Mouse (Mus musculus) gastrocnemius, postnatal 10 days (tissue): ENCODE data around the gene Edf1. TPM values are rescaled to one million over a fixed set of nuclear protein-coding genes. Genes with fewer than 3 reads are reported as not detected.

Experiments used
- DNase-seq: peaks from one replicate; pipeline ENCODE4 v3.0.0; 2021; ENCODE audit warnings: mixed read lengths
- total RNA-seq, 2 experiments: library from RNA; stranded (reverse); gene quantifications; 2 replicates each; pipeline ENCODE4 v1.2.3; 2021

The Edf1 gene
- total RNA-seq, 2 experiments from 2014 or later, result 177 to 185 TPM

DNA sequence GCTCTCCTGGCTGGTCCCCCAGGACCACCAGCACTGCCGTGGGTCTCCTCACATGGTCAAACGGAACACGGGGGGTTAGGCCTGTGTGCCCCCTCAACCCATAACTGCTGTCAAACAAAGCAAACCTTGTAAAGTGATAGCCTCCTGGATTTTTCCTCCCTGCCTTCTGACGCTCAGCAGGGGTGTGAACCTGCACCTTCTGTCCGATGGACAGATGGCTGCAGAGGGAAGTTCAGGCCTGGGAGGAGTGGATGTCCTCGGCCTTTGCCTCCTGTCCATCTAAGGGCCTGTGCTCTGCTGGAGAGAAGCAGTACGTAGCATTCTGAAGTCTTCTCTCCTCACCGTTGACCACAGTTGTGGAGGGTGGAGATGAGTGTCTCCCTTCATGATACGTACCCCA is 4.3 kb downstream of the Edf1 start:
- DNase-seq, result no peak

DNA sequence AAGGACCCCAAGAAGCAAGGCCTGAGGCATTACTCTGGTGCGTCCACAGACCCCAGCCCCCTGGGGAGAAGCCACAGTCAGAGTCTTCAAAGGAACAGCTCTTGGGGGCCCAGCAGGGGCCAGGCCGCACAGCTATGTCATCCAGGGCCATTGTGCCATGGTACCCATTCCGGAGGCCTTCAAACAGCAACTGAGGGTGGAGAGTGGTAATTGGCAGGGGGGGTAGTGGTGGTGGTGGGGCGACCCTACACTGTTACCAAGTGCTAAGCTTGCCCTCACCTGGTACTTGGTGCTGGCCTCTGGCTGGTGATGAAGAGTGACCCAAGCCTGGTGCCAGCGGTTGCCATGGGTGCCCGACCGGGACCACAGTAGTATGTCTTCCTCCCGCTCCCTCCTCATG is 8.1 kb downstream of the Edf1 start:
- no peak for DNase-seq

DNA sequence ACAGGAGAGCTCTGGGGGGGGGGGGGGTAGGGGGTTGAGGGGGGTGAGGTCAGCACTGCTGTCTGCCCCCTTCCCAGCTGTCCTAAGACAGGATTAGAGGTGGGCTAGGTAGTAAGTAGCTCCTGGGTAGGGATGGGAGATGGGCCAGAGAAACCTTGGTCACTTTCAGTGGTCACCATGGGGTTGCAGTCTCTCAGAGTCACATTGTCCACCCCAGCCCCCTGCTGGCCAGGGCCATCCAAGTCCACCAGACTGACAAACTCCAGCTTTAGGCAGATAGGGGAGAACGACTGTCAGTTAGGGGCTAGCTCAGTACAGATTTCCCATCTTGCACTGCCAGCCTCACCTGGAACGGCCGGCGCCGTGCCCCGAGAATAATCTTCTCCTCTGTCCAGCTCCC is 8.9 kb downstream of the Edf1 start:
- no peak for DNase-seq

DNA sequence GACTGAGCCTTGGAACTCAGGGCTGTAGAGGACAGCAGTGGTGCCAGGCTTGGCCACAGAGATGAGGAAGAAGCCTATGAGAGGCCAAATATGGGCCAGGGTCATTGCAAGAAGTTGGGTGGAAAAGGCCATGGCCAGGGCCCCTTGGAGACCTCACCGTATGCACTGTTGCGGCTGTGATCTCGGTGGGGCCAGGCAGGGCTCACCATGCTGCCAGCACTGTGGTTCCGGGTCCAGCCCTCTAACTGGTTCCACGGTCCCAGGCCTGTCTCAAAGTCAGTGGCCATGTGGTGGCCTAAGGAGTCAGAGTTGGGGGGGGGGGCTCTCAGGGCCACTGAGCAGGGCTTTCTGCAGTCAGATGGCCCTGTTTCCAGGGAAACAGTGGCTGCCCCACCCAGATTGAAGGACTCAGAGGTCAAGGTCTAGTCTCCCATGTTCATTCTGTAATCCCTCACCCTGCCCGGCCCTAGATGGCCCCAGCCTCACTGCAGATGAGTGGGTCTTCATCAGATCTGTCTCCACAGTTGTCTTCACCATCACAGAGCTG is 10.9 kb downstream of the Edf1 start:
- DNase-seq, result no peak

DNA sequence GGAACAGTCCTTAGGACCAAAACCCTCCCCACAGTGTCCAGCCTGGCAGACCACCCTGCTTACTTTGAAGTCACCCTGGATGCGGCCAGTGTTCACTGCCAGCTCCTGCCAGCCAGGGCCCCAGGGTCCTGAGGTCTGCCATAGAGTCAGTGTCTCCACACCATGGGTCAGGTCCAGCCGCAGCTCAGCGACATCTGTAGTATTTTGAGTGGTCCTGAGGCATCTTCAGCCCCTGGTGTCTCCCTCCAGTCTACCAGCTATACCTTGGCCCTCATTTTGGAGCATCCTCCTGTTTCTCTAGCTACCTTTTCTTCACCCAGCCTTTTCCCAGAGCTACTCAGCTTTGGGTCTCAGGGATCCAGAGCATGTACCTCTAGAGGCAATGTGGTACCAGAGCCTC is 11.7 kb downstream of the Edf1 start:
- no peak for DNase-seq

DNA sequence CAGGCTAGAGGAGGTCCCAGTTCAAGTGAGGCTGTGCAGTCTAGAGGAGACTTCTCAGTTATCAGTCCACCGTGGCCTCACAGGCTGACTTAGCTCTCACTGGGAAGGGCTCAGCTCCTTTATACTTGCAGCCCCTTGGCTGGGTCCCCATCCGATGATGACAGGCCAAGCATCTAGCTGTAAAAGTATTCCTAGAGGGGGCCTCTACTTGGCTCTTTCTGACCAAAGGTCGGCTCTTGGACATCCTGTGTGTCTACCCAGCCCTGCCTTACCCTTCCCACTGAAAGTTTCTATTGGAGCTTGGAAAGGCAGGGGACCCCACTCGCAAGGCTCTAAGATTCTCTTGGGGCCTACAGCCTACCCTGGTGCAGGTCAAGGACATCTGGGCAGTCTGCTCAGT is 13.6 kb downstream of the Edf1 start:
- DNase-seq, result no peak

DNA sequence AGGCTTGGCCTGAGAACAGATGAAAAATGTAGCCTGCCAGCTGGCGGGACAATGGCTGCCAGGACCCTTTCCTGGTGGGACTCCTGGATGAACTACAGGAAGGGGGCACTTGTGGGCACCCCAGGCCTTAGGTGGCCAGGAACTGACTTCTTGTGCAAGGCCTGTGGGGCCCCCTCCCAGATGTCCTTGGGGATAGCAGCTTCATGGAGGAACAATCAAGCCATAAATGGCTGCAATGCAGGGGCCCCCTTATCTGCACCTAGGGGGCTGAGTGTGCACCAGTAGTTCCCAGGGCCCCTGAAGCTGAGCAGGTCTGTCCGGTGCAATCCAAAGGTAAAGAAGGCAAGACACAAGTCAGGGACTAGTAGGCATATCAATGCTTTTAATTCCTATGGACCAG is 15.4 kb downstream of the Edf1 start:
- no peak for DNase-seq

DNA sequence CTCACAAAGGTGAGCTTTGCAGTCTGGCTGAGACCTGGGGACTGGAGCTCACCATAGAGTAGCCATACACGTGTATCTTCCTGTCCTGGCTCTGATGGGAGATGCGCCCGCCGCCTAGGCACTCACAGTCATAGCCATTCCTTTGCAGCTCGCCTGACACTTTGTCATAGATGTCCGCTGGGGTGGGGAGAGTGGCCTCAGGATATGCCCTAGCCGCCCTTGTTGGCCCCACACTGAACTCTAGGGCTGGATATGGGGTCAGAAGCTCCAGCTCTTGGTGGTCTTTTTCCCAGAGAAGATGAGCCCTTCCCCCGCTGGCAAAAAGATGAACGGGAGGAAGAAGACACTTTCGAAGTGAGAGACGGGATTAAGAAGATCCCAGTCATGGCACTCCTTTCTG is 16.5 kb downstream of the Edf1 start:
- peak; percentile 16 for DNase-seq

DNA sequence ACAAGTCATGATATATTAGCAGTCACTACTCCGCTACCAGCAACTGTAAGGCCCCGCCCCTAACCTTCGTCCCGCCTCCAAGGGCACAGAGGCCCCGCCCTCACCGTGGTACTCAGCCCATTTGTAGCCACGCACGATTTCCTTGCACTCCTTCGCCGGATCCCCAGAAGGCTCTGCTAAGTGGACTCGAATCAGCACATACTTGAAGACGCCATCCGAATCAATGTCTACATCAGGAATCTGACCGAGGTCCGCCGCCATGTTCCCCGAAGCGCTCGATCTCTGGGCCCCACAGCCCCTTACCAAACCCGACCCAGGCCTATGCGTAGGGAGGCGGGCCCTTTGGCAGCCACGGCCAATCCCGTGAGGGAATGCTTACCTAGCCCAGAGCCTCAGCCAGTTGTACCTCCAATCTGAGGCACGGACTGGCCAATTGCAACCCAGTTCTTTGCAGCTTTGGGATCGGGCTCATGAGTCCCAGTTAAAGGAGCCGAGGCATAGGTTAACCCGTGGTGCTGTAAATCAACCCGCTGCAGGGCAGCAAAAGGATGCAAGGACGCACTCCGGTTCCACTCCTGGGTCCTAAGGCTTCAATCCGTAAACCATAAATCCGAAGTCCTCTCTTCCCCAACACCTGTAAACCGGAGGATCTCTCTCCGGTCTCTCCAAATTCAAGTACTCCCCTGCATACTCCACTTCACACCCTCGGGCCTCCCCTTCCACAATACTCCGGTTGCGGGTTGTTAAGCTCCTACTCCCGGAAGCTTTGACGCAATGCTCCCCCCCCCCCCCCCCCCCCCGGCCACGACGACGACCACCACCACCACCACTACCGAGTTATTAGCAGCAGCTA is 17.2 kb downstream of the Edf1 start, which contains the start of the genes Mamdc4 and Phpt1:
Gene Mamdc4, minus strand, starts transcription at position 267 of the 853 bp plus-strand sequence.
Gene Phpt1, minus strand, starts transcription at position 646 of the 853 bp plus-strand sequence.
- peak; percentile 92 for DNase-seq

DNA sequence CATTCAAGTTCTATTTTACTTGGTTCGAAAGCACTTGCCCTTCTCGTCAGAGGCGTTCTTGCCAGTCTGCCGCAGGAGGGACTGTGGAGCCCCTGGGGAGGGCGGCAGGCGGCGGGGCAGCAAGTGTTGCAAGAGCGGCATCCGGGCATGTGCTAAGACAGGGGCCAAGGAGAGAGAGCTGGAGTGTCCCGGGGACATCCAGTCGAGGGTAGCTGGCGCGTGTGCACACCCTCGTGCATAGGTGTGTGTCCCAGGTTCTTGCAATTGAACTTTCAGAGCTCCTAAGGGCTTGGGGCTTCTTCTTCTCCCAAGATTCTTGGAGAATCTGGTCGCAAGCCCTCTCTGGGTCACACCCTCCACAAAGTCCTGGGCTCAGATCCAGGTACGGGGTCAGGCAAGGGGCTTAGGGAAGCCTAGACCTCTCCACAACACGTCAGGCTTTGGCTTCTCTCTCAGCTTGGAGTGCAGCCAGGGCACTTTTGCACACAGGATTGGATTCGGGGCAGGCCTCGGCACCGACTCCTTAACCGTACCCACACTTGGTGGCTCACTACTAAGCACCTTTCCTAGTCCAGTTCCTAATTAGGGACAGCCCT is 17.9 kb downstream of the Edf1 start:
- DNase-seq, result peak; percentile 57

DNA sequence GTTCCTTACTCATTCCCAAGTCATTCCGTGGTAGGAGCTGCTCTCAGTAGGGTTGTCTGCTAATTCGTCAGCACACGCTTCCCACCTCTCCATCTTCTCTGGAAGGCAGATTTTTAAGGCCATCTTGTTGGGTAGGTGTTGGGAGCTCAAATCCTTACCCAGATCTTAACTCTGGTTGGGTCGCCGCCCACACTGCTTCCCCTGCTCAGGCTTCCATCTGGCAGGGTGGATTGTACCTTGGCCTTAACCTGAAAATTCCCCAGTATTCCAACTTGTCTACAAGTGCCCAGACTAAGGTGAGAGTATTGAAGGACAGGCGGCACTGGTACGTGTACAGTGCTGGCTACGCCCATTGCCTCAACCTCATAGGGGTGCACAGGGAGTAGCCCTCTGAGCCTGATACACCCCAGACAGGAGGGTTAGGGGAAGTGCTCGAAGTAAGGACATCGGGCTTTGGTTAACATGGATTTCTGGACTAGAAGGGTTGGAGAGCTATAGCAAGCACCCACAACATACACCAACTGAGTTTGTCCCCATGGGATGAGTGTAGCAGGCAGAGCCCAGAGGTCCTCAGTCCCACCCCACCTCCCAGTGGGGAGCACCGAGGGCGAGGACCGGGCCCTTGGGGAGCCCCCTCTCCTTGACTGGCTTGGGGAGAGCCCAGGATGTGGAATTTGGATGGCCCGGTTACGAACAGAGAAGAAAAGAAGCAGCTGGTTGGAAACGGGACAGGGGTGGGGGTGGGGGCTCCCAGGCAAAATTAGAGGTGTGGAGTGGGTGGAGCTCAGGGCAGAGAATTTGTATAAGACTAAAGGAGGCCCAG is 18.6 kb downstream of the Edf1 start:
- no peak for DNase-seq

DNA sequence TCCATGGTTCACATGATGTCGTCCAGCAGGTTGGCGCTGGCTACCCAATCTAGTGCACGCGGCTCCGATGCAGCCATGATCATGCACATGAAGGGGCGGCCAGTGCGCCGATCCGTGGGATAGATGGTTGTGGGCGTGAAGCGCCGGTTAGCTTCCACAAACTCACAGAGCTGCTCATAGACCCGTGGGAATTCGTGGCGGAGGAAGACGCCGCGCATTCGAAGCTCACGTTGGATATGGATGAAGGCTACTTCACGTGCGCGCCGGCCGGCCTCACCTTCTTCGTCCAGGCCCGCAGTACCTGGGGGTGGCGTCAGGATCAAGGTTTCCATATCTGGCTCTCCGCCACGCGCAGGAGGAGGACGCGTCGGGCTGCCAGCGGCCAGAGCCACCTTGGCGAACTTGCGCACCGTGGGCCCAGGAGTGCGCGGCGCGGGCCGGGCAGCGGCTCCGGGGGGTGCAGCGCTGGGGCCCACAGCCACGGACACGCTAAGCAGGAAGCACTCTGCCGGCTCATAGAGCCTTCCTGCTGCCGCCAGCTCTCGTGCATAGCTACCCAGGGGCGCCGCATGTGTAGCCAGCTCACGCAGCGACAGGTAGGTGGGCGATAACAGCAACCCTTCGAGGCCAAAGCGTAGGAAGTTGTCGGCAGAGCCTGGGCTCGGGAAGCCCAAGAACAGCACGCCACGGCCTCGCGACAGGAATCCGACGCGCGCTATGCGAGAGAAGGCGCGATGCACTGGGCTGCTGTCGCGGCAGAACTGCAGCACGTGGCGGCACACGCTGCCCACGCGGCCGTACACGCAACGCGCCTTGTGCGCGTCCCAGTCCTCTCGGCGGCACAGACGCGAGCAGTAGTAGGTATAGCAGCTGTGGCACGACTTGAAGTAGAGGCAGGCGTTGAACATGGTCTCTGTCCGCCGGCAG is 19.6 kb downstream of the Edf1 start:
- no peak for DNase-seq

DNA sequence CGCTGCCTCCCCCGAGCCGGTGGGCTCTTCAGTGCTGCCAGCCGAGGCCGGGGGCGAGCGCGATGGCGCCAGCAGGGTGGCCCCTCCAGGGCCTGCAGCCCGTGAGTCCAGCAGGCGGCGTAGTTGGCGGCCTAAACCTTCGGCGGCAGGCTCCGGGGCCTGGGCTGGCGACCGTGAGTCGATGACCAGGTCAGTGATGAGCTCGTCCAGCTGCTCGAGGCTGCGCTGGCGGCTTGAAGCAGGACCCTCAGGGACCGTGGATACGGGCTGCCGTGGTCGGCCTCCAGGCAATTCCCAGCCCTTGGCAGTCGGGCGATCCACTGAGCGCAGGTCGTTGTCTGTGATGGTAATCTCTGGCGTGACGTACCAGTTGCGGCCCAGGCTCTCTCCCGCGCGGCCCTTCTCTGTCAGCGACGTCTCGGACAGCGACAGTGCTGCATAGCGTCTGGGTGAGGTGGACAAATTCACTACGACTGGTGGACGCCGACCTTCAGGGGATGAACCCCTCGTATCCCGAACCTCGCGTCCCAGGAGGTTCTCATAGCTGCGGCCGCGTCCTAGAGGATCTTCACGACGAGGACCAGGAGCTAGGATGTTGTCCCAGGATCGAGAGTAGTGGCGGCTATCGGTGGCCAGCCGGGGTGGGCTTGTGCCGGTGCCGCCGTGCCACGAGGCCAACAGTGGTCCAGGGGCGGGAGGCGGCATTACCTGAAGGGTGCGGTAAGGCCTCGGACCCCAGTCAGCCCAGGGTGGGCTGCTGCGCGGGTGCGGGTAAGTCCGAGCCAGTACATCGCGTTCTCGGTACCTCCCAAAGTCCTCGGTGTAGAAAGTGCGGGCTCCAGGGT is 20.5 kb downstream of the Edf1 start:
- peak; percentile 45 for DNase-seq

DNA sequence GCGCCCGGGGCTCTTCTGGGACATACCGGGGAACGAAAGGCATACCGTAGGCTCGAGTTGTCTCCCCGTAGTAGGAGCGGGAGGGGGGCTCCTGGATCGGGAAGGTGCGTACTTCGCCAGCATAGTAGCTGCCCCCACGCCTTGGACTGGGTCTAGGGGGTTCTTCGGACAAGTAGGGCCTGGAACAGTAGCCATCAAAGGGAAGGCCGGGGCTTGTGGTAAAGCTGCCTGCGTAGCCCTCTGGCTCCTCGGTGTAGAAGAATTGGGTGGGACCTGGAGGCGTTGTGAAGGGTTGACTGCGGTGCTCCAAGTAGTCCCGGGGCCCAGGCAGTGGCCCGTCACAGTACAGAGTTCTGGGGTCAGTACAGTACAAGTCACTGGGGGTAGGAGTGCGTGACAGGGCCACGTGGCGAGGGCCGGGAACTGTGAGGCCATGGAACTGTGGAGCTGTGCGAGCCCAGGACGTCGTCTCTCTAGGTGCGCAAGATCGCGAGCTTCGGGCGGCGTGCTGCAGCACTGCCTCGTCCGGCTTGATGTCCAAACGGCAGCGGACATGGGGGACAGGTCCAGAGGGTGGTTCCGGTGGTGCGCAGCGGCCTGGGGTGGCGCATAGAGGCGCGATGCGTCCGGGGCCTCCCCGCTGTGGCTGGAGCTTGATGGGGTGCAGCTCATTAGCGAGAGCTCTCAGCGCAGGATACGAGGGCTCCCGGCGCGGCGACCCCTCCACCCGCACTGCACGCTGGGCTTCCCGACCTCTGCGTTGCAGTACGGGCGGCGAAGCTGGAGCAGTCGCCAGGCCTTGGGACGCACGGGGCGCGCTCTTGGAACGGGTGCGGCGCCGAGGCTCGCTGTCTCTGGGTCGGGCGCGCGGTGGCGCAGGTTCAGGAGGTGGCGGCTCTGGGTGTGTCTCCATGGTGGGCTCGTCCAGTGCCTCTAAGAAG is 21.4 kb downstream of the Edf1 start:
- no peak for DNase-seq

DNA sequence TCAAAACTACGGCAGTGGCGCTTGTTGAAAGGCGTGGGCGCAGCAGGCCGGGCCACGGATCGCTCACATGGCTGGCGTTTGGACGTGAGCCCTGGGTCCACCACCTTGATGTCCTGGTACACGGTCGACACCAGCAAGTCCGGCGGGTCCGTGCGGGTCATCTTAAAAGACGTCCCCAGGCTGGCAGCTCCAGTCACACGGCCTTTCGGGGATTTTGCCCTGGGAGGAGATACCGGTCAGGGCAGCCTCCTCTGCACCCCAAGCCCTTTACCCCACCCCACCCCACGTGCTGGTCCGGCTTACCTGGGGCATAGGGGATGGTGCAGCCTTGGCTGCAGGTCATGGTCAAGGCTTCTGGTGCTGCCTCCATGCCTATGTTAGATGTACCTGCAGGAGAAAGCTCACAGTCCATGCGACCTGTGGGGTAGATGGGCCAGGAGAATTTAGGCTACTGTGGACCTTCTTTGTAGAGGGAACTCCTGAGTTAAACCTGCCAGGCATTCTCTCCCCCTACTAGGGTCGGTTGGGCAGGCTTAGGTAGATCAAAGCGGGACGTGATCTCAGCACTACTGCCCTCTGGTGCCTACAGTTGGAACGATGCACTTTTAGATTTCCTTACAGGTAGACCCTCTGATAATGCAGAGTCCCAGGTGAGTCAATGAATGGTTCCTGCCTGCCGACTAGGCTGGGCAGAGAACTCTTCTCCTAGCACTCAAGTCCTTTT is 22.3 kb downstream of the Edf1 start:
- no peak for DNase-seq

DNA sequence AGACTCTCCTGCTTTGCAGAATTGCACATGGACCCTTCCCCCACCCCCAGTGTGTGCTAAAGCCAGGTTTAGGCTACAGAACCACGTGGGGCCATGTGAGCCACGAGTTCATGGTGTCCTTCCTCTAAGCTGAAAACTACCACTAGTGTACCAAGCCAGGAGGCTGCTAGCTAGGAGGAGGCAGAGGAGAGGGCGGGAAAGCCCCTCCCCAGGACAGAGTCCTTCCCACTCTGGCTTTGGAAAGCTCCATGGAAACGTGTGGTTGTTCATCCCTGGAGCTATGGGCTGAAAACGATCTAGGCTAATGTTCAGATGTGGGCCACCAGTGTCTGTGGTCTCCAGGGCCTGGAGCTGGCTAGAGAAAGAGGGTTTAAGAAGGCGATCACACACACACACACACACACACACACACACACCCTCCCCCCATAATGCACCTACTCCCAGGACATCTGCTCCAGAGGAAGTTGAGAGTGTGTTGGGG is 23.0 kb downstream of the Edf1 start:
- DNase-seq, result no peak

DNA sequence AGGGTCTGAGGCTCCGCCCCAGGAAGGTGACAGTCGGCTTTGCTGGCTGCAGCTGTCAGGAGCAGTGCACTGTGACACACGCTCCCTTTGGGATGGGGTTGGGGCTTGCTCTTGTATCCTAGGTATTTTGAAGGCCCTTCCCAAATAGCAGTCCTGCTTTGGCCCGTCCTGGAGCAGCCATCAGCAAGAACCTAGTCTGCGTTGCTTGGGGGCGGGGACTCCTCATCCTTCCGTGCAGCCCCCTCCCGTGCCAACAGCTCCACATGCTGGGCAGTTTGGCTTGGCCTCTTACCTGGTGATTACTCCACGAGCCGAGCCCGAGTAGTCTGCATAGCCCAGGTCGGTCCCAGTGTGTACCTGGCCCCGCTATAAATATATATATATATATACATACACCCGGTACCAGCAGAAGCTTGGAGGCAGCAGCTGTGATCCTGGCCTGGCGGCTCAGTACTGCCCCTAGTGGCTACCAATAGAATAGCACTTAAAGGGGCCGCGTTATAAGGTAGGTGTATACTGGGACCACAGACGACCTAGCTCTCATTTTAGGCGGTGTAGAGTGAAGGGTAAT is 23.7 kb downstream of the Edf1 start, which contains the start of gene Ajm1:
Gene Ajm1, minus strand, starts transcription at position 464 of the 571 bp plus-strand sequence.
- DNase-seq, result peak; percentile 42

DNA sequence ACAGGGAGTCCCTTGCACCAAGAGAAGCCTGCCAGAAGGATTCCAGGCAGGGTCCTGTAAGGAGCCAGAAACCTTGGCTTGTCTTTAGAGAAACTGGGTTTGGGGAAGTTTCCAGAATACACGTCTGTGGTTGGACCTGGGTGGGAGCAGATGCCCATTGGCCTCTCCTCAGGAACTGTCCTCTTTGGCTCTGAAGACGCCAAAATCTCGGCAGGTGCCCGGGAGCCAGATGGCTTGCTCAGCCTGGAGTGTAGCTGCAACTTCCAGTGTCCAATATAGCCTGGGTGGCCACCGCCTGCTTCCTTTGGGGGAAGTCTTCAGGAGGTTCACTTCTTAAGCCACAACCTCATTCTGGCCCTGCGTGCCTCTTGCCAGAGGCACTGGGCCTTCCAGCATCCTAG is 24.3 kb downstream of the Edf1 start:
- DNase-seq, result no peak
